Mouse (Mus musculus) C2C12 (cell line): ENCODE data around the gene Gm20547. TPM values are rescaled to one million over a fixed set of nuclear protein-coding genes. Genes with fewer than 3 reads are reported as not detected.
"Not testable (repeated sequence)": the region's sequence is repeated elsewhere in the genome, so short reads cannot be mapped to it uniquely, and the experiment has no call there.

Source experiments
- H3K27me3 ChIP-seq: one replicate; pipeline ENCODE4 v1.6.1; 2011; ENCODE audit not compliant: control insufficient read depth, insufficient read depth, insufficient read length
- H3K36me3 ChIP-seq: one replicate; pipeline ENCODE4 v1.6.1; 2011; ENCODE audit not compliant: control insufficient read depth, insufficient read depth
- H3K4me3 ChIP-seq: one replicate; pipeline ENCODE4 v1.5.1; 2011; ENCODE audit warnings: mild to moderate bottlenecking, control low read depth; ENCODE audit not compliant: poor library complexity, insufficient read depth, severe bottlenecking
- H3K79me2 ChIP-seq: one replicate; pipeline ENCODE4 v1.6.1; 2011; ENCODE audit not compliant: control insufficient read depth, insufficient read depth
- H3K79me3 ChIP-seq: one replicate; pipeline ENCODE4 v1.6.1; 2011; ENCODE audit warnings: low read depth, control low read depth
- H3ac ChIP-seq: one replicate; pipeline ENCODE3; 2011; ENCODE audit warnings: low read depth; ENCODE audit not compliant: control insufficient read depth, insufficient read length
- CEBPB ChIP-seq: IDR thresholded peaks from one replicate; pipeline ENCODE4 v1.6.1; 2011; ENCODE audit warnings: low read depth, mild to moderate bottlenecking, control low read depth, moderate library complexity
- CTCF ChIP-seq: IDR thresholded peaks from one replicate; pipeline ENCODE4 v1.5.1; 2011; ENCODE audit not compliant: control insufficient read depth, insufficient read depth, insufficient read length
- FOSL1 ChIP-seq: IDR thresholded peaks from one replicate; pipeline ENCODE4 v1.8.0; 2011; ENCODE audit warnings: mild to moderate bottlenecking, low read length; ENCODE audit not compliant: poor library complexity, insufficient read depth, severe bottlenecking
- MAX ChIP-seq: IDR thresholded peaks from one replicate; pipeline ENCODE4 v1.6.1; 2011; ENCODE audit warnings: mild to moderate bottlenecking, control low read depth
- MYOD1 ChIP-seq: IDR thresholded peaks from one replicate; pipeline ENCODE4 v1.6.1; 2011; ENCODE audit warnings: low read depth; ENCODE audit not compliant: control insufficient read depth, insufficient read length
- MYOG ChIP-seq: IDR thresholded peaks from one replicate; pipeline ENCODE4 v1.6.1; 2011; ENCODE audit not compliant: control insufficient read depth, insufficient read length; ENCODE audit errors: extremely low read depth
- USF1 ChIP-seq: IDR thresholded peaks from one replicate; pipeline ENCODE4 v1.6.1; 2011; ENCODE audit warnings: low read depth, mild to moderate bottlenecking, control low read depth, moderate library complexity
- microRNA-seq: library from miRNA; unstranded; fragments of <30 nt; microRNA quantifications from one replicate; pipeline ENCODE4, GENCODE M21; 2019; ENCODE audit warnings: borderline microRNAs expressed
- polyA plus RNA-seq: library from polyadenylated mRNA; unstranded; fragments of >200 nt; fragmentation: generic; extraction: Trizol; gene quantifications from one replicate; pipeline ENCODE4 v1.2.1, GENCODE M21; 2012; ENCODE audit warnings: missing spikeins

Gene Gm20547
- polyA plus RNA-seq, 1 experiment: not detected

DNA sequence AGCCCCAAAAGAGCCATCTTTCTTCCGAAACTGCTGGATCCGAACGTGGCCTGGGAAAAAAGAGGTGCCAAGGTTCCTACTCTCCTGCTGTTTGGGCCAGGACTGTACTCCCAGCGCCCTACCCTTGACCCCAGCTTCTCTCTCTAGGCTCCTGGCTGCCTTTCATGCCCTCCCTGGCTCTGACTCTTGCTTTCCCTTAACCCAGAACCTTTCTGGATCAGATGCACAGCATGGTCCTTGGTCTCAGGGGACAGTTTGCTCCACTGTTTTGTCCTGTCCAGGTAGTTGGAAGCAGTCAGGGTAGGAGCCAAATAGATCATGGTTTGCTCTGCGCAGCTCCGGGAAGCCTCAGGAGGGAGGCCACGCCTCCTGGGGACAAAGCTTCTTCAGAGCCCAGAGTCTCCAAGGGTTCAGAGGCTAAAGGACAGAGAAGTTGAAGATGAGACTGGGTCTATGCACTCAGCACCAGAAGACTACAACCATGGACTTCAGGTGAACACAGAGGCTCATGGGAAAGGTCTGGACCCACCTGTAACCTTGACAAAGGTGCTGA is 66.9 kb downstream of the Gm20547 start:
- no peaks in the 10 kb centered on the region for H3K36me3 ChIP-seq
- H3ac ChIP-seq: no peak overlapping the region
- H3K27me3 ChIP-seq: no peaks in the 10 kb centered on the region
- TF ChIP-seq MYOG: no peak
- TF ChIP-seq USF1: no peak
- no peak for TF ChIP-seq CEBPB
- TF ChIP-seq MYOD1: no peak
- TF ChIP-seq CTCF: no peak
- no peak for TF ChIP-seq MAX
- TF ChIP-seq FOSL1: no peak
- H3K79me3 ChIP-seq: no peaks in the 10 kb centered on the region
- no peak overlapping the region for H3K4me3 ChIP-seq
- no peaks in the 10 kb centered on the region for H3K79me2 ChIP-seq

DNA sequence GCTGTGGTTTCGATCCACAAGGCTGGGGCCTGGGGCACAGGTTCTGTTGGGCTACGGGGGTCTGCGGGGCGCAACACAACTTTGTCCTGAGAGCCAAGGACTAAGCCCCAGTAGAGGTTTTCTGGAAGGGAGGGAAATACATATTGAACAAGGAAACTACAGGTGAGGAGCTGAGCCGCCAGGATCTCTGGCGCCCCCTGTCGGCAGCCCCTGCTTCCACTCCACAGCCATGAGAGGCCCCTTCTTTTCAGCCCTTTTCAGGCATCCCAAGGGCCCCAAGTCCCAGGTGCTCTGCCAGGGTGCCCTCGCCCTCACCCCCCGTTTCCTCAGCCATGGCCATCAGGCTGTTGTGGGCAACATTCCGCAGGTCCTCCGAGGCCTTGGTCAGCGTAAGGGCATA is 68.1 kb downstream of the Gm20547 start:
- not testable (repeated sequence) for H3K27me3 ChIP-seq, H3ac ChIP-seq, H3K36me3 ChIP-seq, H3K79me2 ChIP-seq, H3K79me3 ChIP-seq, H3K4me3 ChIP-seq

DNA sequence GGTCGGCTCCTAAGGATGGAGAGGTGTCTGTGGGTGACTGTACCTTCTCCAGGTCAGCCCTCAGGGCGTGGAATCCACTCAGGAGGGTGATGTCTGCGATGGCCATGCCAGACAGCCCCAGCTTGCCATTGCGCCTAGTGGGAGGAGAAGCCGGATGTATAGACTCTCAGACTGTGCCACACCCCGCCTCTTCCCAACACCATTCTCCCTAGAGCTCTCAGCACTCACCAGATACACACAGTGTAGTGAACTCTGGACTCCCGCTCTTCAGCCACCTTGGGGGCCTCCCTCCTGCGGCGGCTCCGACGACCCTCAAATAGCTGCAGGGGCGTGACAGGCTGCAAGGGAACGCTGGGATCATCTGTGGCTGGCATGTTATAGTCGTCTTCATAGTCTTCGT is 70.6 kb downstream of the Gm20547 start:
- TF ChIP-seq CEBPB (no peak), USF1 (no peak), MYOD1 (no peak), MYOG (no peak), FOSL1 (no peak), CTCF (no peak), MAX (no peak)
- no peaks in the 10 kb centered on the region for H3K27me3 ChIP-seq

DNA sequence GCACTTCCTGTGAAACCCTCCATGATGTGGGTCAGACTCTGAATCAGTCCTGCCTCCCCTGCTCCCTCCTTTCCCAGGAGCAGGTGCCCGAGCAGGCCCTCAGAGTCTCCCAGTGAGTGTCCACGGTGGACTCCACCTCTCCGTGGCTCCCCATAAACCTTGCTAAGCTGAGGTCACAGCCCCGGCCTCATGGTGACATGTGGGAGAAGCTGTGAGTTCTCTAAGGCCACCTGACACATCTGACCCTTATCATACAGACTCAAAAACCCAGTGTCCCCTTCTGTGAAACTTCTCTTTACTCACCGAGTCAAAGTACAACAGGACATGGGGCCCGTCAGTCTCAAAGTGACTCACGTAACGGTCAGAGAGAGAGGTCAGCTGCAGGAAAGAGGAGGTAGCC is 71.0 kb downstream of the Gm20547 start:
- not testable (repeated sequence) for H3ac ChIP-seq, H3K36me3 ChIP-seq, H3K79me2 ChIP-seq, H3K27me3 ChIP-seq, H3K4me3 ChIP-seq, H3K79me3 ChIP-seq

More for the DNA sequence above, 70.6 kb downstream of the Gm20547 start:
- H3K4me3 ChIP-seq: no peak overlapping the region
- H3K79me2 ChIP-seq: no peaks in the 10 kb centered on the region
- H3ac ChIP-seq: no peak overlapping the region
- H3K79me3 ChIP-seq: no peaks in the 10 kb centered on the region
- no peaks in the 10 kb centered on the region for H3K36me3 ChIP-seq

DNA sequence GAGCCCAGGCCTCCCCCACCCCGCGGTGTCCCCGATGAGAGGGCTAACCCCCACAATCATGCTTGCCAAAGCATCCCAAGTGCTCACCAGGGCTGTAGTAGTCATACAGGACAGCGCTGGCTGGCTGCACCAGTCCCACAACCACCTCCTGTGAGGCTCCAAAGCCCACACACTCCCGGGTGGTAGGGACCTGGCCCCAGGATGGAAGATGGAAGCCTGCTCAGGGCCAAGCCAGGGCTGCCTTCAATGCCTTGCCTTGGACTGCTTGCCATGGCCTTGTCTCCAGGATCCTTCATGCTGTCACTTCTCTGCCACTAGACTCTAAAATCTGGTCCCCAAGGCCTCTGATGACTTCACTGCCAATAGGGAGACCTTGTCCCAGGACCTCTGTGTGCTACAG is 71.4 kb downstream of the Gm20547 start:
- H3K79me3 ChIP-seq, H3K27me3 ChIP-seq, H3K36me3 ChIP-seq, H3K79me2 ChIP-seq, H3ac ChIP-seq, H3K4me3 ChIP-seq: not testable (repeated sequence)

- TF ChIP-seq MYOD1: no peak
- no peak for TF ChIP-seq MAX
- no peak for TF ChIP-seq FOSL1
- no peak for TF ChIP-seq CEBPB
- TF ChIP-seq CTCF: no peak
- TF ChIP-seq MYOG: no peak
- TF ChIP-seq USF1: no peak
- H3ac ChIP-seq: no peak overlapping the region
- H3K79me3 ChIP-seq: no peaks in the 10 kb centered on the region
- no peaks in the 10 kb centered on the region for H3K79me2 ChIP-seq
- H3K4me3 ChIP-seq: no peak overlapping the region
- H3K36me3 ChIP-seq: no peaks in the 10 kb centered on the region
- H3K27me3 ChIP-seq: no peaks in the 10 kb centered on the region
These were observed 73.1 kb downstream of the Gm20547 start for GRCm38 (mm10) chr17:34808599-34809205.

GRCm38 (mm10) chr17:34807176-34807575 is 74.7 kb downstream of the Gm20547 start:
- H3K36me3 ChIP-seq: no peaks in the 10 kb centered on the region

More at GRCm38 (mm10) chr17:34807176-34807575, 74.7 kb downstream of the Gm20547 start:
- Histone ChIP-seq H3ac (no peak overlapping the region), H3K4me3 (no peak overlapping the region), H3K79me3 (no peaks in the 10 kb centered on the region), H3K27me3 (no peaks in the 10 kb centered on the region), H3K79me2 (no peaks in the 10 kb centered on the region)
- TF ChIP-seq MAX (no peak), MYOG (no peak), FOSL1 (no peak), CEBPB (no peak), CTCF (no peak)

Small RNA genes within 50 kb of the gene (microRNA-seq; reads per million reads assigned to microRNA genes)
- gene Mir6970: not detected
- 1.5 reads per million, percentile 33 among the genes with 10 or more reads in this experiment for gene Mir6971
- gene Mir6972: not detected

Other genes with a start within 250 kb of the Gm20547 start
- gene Fkbpl, start 237.3 kb downstream of the Gm20547 start, polyA plus RNA-seq: 9.9 TPM
- 38.3 TPM for gene Atf6b, start 234.9 kb downstream of the Gm20547 start, polyA plus RNA-seq
- 0.02 TPM for gene Tnxb, start 211.5 kb downstream of the Gm20547 start, polyA plus RNA-seq
- gene C4b, start 138.2 kb downstream of the Gm20547 start, polyA plus RNA-seq: not detected
- not detected for gene Cyp21a1, start 77.5 kb downstream of the Gm20547 start, polyA plus RNA-seq
- gene Stk19, start 45.1 kb downstream of the Gm20547 start, polyA plus RNA-seq: 35.9 TPM
- gene Dxo, start 45.0 kb downstream of the Gm20547 start, polyA plus RNA-seq: 27.2 TPM
- gene Skiv2l, start 31.8 kb downstream of the Gm20547 start, polyA plus RNA-seq: 28.1 TPM
- gene Nelfe, start 31.7 kb downstream of the Gm20547 start, polyA plus RNA-seq: 75.1 TPM
- 0.28 TPM for gene Cfb, start 19.5 kb downstream of the Gm20547 start, polyA plus RNA-seq
- gene Zbtb12, start 2.6 kb downstream of the Gm20547 start, polyA plus RNA-seq: 15.2 TPM
- 0.32 TPM for gene C2, start 16.2 kb upstream of the Gm20547 start, polyA plus RNA-seq
- gene Ehmt2, start 16.4 kb upstream of the Gm20547 start, polyA plus RNA-seq: 106 TPM
- gene Slc44a4, start 32.4 kb upstream of the Gm20547 start, polyA plus RNA-seq: 0.06 TPM
- 11.7 TPM for gene Neu1, start 49.2 kb upstream of the Gm20547 start, polyA plus RNA-seq
- 22.6 TPM for gene Hspa1b, start 77.2 kb upstream of the Gm20547 start, polyA plus RNA-seq
- gene Gm20481, start 87.9 kb upstream of the Gm20547 start, polyA plus RNA-seq: not detected
- gene Hspa1a, start 90.1 kb upstream of the Gm20547 start, polyA plus RNA-seq: 1.8 TPM
- 0.99 TPM for gene Hspa1l, start 90.7 kb upstream of the Gm20547 start, polyA plus RNA-seq
- gene Lsm2, start 99.8 kb upstream of the Gm20547 start, polyA plus RNA-seq: 133 TPM
- 214 TPM for gene Vars, start 118.9 kb upstream of the Gm20547 start, polyA plus RNA-seq
- gene Vwa7, start 134.5 kb upstream of the Gm20547 start, polyA plus RNA-seq: 0.07 TPM
- gene Sapcd1, start 146.0 kb upstream of the Gm20547 start, polyA plus RNA-seq: 0.23 TPM
- 0.76 TPM for gene Msh5, start 164.7 kb upstream of the Gm20547 start, polyA plus RNA-seq
- 509 TPM for gene Clic1, start 167.9 kb upstream of the Gm20547 start, polyA plus RNA-seq
- gene Ddah2, start 177.0 kb upstream of the Gm20547 start, polyA plus RNA-seq: 129 TPM
- 0.12 TPM for gene Ly6g6c, start 183.3 kb upstream of the Gm20547 start, polyA plus RNA-seq
- gene Mpig6b, start 184.1 kb upstream of the Gm20547 start, polyA plus RNA-seq: 0.04 TPM
- gene Ly6g6e, start 194.9 kb upstream of the Gm20547 start, polyA plus RNA-seq: not detected
- not detected for gene Ly6g6d, start 196.0 kb upstream of the Gm20547 start, polyA plus RNA-seq
- not detected for gene Ly6g6f, start 203.6 kb upstream of the Gm20547 start, polyA plus RNA-seq
- gene Abhd16a, start 207.2 kb upstream of the Gm20547 start, polyA plus RNA-seq: 54.0 TPM
- gene Ly6g5c, start 226.2 kb upstream of the Gm20547 start, polyA plus RNA-seq: not detected
- gene Ly6g5b, start 233.4 kb upstream of the Gm20547 start, polyA plus RNA-seq: 0.28 TPM
- gene Gpank1, start 239.4 kb upstream of the Gm20547 start, polyA plus RNA-seq: 25.8 TPM
- gene Csnk2b, start 240.0 kb upstream of the Gm20547 start, polyA plus RNA-seq: 300 TPM
- 13.0 TPM for gene D17H6S53E, start 244.3 kb upstream of the Gm20547 start, polyA plus RNA-seq